Mouse (Mus musculus): ENCODE results near the gene Myo3a. TPM values are rescaled to one million over a fixed set of nuclear protein-coding genes. Genes with fewer than 3 reads are reported as not detected.

Myo3a gene
- polyA plus RNA-seq, 1 experiment from 2014 or later: not detected

DNA sequence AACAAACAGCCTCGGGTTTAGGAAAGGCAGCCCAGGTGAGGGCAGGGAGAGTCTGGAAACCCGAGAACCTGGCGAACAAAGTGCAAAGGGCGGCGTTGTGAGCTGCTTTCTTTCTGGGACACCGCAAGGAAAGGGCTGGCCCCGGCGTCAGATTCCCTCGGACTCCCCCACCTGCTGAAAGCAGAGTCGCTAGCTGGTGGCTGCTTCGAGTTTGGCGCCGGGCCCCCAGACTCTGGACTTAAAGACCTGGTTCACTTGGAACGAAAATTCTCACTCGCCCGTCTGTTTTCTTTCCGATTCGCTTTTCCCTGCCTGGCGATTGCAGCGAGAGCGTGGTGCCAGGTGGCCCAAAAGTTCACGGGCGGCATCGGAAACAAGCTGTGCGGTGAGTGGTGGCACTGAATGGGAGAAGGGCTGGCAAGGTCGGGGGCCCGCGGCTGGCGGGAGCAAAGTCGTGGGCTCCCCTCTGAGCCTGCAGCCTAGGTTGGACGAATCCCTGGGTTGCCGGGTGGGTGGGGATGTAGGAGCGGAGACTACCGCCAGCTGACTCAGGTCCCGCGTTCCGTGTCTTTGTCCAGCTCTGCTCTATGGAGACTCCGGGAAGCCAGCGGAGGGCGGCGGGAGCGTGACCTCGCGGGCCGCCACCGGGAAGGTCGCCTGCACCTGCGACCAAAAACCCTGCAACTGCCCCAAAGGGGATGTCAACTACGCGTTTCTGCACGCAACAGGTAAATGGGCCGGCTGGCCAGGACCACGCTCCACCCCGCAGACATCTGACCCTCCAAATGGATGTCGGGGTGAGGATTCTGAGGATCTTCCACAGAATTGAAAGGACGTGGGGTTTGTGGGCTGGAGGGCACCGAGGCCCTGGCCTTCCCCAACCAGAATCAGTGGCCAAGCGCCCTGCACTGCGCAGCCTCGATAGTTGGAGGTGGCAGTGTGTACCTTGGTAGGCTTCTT, 396.1 kb downstream of the Myo3a start:
- peaks cover 35% of the 10 kb centered on the region for H3K4me1 ChIP-seq (replicated peaks; ENCODE audit: control insufficient read depth, insufficient read depth, low read length)
- H3K27me3 ChIP-seq (ENCODE audit: control insufficient read depth, insufficient read depth, low read length): peaks cover 66% of the 10 kb centered on the region
- H3K9ac ChIP-seq (ENCODE audit: low read length): peak overlapping the region; percentile 65
- H3K27ac ChIP-seq (ENCODE audit: low read depth, low read length): peak overlapping the region; percentile 79
- peak overlapping the region; percentile 41 for H3K4me3 ChIP-seq (ENCODE audit: low read depth, low read length)
- no peaks in the 10 kb centered on the region for H3K9me3 ChIP-seq (ENCODE audit: control insufficient read depth, low read length)
- ATAC-seq (replicated peaks; ENCODE audit: low FRiP score) (no peak), DNase-seq (ENCODE audit: low spot score) (peak; percentile 65)
- peak overlapping the region; percentile 71 for H3K4me2 ChIP-seq (ENCODE audit: low read depth, low read length, severe bottlenecking)
- 1% methylated on average over 54 of the region's 60 CpGs for WGBS
- H3K36me3 ChIP-seq (ENCODE audit: control insufficient read depth, insufficient read depth, low read length): no peaks in the 10 kb centered on the region

GRCm38 (mm10) chr2:22624188-22624975, 397.1 kb downstream of the Myo3a start:
- H3K27ac ChIP-seq (ENCODE audit: low read depth, low read length): peak overlapping the region; percentile 79; the same call in 1 of the 2 replicates
- 3% methylated on average over 27 of the region's 27 CpGs for WGBS
- peaks cover 35% of the 10 kb centered on the region for H3K4me1 ChIP-seq (replicated peaks; ENCODE audit: control insufficient read depth, insufficient read depth, low read length)
- DNase-seq (ENCODE audit: low spot score) (no peak), ATAC-seq (replicated peaks; ENCODE audit: low FRiP score) (no peak)
- peak overlapping the region; percentile 65 for H3K9ac ChIP-seq (ENCODE audit: low read length)
- H3K9me3 ChIP-seq (ENCODE audit: control insufficient read depth, low read length): no peaks in the 10 kb centered on the region
- peak overlapping the region; percentile 71 for H3K4me2 ChIP-seq (ENCODE audit: low read depth, low read length, severe bottlenecking)
- peak overlapping the region; percentile 41 for H3K4me3 ChIP-seq (ENCODE audit: low read depth, low read length)
- H3K36me3 ChIP-seq (ENCODE audit: control insufficient read depth, insufficient read depth, low read length): no peaks in the 10 kb centered on the region
- H3K27me3 ChIP-seq (ENCODE audit: control insufficient read depth, insufficient read depth, low read length): peaks cover 60% of the 10 kb centered on the region

GRCm38 (mm10) chr2:22625096-22625960, 398.0 kb downstream of the Myo3a start:
- Histone ChIP-seq H3K9ac (ENCODE audit: low read length) (no peak overlapping the region), H3K27ac (ENCODE audit: low read depth, low read length) (no peak overlapping the region; the same call in 1 of the 2 replicates), H3K4me3 (ENCODE audit: low read depth, low read length) (no peak overlapping the region), H3K27me3 (ENCODE audit: control insufficient read depth, insufficient read depth, low read length) (peaks cover 56% of the 10 kb centered on the region), H3K36me3 (ENCODE audit: control insufficient read depth, insufficient read depth, low read length) (no peaks in the 10 kb centered on the region), H3K4me1 (replicated peaks; ENCODE audit: control insufficient read depth, insufficient read depth, low read length) (peaks cover 29% of the 10 kb centered on the region), H3K4me2 (ENCODE audit: low read depth, low read length, severe bottlenecking) (peak overlapping the region; percentile 15), H3K9me3 (ENCODE audit: control insufficient read depth, low read length) (no peaks in the 10 kb centered on the region)
- WGBS: 5% methylated on average over 16 of the region's 16 CpGs
- DNase-seq (ENCODE audit: low spot score): no peak
- ATAC-seq (replicated peaks; ENCODE audit: low FRiP score): no peak

- Histone ChIP-seq H3K9ac (ENCODE audit: low read length) (no peak overlapping the region), H3K9me3 (ENCODE audit: control insufficient read depth, low read length) (no peaks in the 10 kb centered on the region), H3K27ac (ENCODE audit: low read depth, low read length) (peak overlapping the region; percentile 38; the same call in 1 of the 2 replicates), H3K4me3 (ENCODE audit: low read depth, low read length) (no peak overlapping the region), H3K27me3 (ENCODE audit: control insufficient read depth, insufficient read depth, low read length) (peaks cover 39% of the 10 kb centered on the region), H3K4me1 (replicated peaks; ENCODE audit: control insufficient read depth, insufficient read depth, low read length) (peaks cover 14% of the 10 kb centered on the region), H3K4me2 (ENCODE audit: low read depth, low read length, severe bottlenecking) (no peak overlapping the region; the same call in 1 of the 2 replicates), H3K36me3 (ENCODE audit: control insufficient read depth, insufficient read depth, low read length) (no peaks in the 10 kb centered on the region)
- DNase-seq (ENCODE audit: low spot score) (no peak), ATAC-seq (replicated peaks; ENCODE audit: low FRiP score) (no peak)
- WGBS: 26% methylated on average over 3 of the region's 3 CpGs
These were observed 399.9 kb downstream of the Myo3a start for GRCm38 (mm10) chr2:22627147-22627666.

DNA sequence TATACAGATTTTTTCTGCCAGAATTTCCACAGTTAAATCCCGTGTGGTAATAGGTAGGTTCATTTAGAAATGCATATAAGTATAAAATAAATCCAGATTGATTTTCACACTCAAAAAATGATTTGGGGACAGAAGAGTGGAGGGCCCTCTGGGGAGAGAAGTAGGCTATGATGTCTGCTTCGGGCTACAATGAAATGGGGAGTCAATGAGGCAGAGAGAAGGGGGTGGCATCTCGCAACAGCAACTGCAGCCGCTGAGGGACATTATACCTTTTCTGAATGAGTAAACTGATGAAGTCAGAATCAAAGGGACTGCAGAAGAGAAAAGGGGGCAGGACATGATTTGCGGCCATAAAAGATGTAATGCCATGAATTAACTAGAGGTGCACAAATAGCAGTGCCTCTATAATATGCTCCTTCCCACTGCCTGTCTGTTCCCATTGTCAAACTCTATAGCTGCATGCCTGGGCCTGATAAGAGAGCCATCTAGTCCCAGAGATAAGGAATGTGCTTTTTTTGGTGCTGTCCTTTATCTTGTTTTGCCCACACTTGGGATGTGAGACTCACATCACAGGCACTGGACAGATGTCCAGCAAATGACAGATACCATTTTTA, 400.6 kb downstream of the Myo3a start:
- DNase-seq (ENCODE audit: low spot score) (no peak), ATAC-seq (replicated peaks; ENCODE audit: low FRiP score) (no peak)
- Histone ChIP-seq H3K27me3 (ENCODE audit: control insufficient read depth, insufficient read depth, low read length) (peaks cover 33% of the 10 kb centered on the region), H3K36me3 (ENCODE audit: control insufficient read depth, insufficient read depth, low read length) (no peaks in the 10 kb centered on the region), H3K4me3 (ENCODE audit: low read depth, low read length) (no peak overlapping the region), H3K4me1 (replicated peaks; ENCODE audit: control insufficient read depth, insufficient read depth, low read length) (peaks cover 8% of the 10 kb centered on the region), H3K9me3 (ENCODE audit: control insufficient read depth, low read length) (no peaks in the 10 kb centered on the region), H3K9ac (ENCODE audit: low read length) (no peak overlapping the region), H3K27ac (ENCODE audit: low read depth, low read length) (no peak overlapping the region), H3K4me2 (ENCODE audit: low read depth, low read length, severe bottlenecking) (peak overlapping the region; percentile 11; the same call in 1 of the 2 replicates)
- 25% methylated on average over 5 of the region's 5 CpGs for whole genome bisulfite sequencing

GRCm38 (mm10) chr2:22634766-22635165, 407.5 kb downstream of the Myo3a start:
- H3K9ac ChIP-seq (ENCODE audit: low read length): no peak overlapping the region
- no peak overlapping the region for H3K4me2 ChIP-seq (ENCODE audit: low read depth, low read length, severe bottlenecking)
- H3K4me1 ChIP-seq (replicated peaks; ENCODE audit: control insufficient read depth, insufficient read depth, low read length): no peaks in the 10 kb centered on the region
- DNase-seq (ENCODE audit: low spot score) (peak; percentile 62), ATAC-seq (replicated peaks; ENCODE audit: low FRiP score) (no peak)
- no peaks in the 10 kb centered on the region for H3K27me3 ChIP-seq (ENCODE audit: control insufficient read depth, insufficient read depth, low read length)
- no peak overlapping the region for H3K4me3 ChIP-seq (ENCODE audit: low read depth, low read length)
- H3K36me3 ChIP-seq (ENCODE audit: control insufficient read depth, insufficient read depth, low read length): no peaks in the 10 kb centered on the region
- H3K9me3 ChIP-seq (ENCODE audit: control insufficient read depth, low read length): no peaks in the 10 kb centered on the region
- 40% methylated on average over 8 of the region's 8 CpGs for WGBS
- no peak overlapping the region for H3K27ac ChIP-seq (ENCODE audit: low read depth, low read length)

DNA sequence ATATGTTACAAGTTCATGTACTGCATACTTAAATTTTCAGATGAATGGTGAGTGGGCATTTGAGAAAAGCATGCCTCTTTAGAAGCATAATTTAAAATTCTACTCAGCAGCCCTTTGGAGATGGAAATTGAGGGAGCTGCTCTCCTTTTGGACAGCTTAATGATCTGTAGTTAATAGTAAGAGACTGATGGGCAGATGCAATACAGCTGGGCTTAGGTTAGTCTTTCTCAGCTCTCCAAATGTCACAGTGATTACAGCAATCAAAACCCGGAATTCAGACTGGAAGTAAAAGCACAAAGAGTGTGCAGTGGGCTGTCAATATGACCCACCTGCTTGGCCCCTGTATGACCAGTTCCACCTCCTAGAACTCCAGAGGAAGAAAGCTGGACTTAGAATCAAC, 418.8 kb downstream of the Myo3a start:
- ATAC-seq (replicated peaks; ENCODE audit: low FRiP score) (no peak), DNase-seq (ENCODE audit: low spot score) (no peak)
- WGBS: 53% methylated on average over 1 of the region's 1 CpGs

More for the DNA sequence above, 418.8 kb downstream of the Myo3a start:
- H3K4me1 ChIP-seq (replicated peaks; ENCODE audit: control insufficient read depth, insufficient read depth, low read length): no peaks in the 10 kb centered on the region
- H3K9me3 ChIP-seq (ENCODE audit: control insufficient read depth, low read length): no peaks in the 10 kb centered on the region
- H3K9ac ChIP-seq (ENCODE audit: low read length): no peak overlapping the region
- H3K27ac ChIP-seq (ENCODE audit: low read depth, low read length): no peak overlapping the region
- H3K27me3 ChIP-seq (ENCODE audit: control insufficient read depth, insufficient read depth, low read length): no peaks in the 10 kb centered on the region
- no peak overlapping the region for H3K4me3 ChIP-seq (ENCODE audit: low read depth, low read length)
- no peaks in the 10 kb centered on the region for H3K36me3 ChIP-seq (ENCODE audit: control insufficient read depth, insufficient read depth, low read length)
- H3K4me2 ChIP-seq (ENCODE audit: low read depth, low read length, severe bottlenecking): no peak overlapping the region

Measured in forebrain, embryonic 11.5 days (tissue).